Mouse (Mus musculus) Patski (cell line): ENCODE measurements around the gene Flii. TPM values are rescaled to one million over a fixed set of nuclear protein-coding genes. Genes with fewer than 3 reads are reported as not detected.

Source experiments
- ATAC-seq: fragments of 100-300 bp; one replicate; pipeline ENCODE4 v1.8.0; 2021
- CTCF ChIA-PET: fragments of 350-600 bp; sonication (Branson Sonifier 250); formaldehyde crosslinking; loops from one replicate; lab custom pipeline; 2022; ENCODE audit warnings: inconsistent platforms; lab: Charles Lee
- POLR2A ChIA-PET: fragments of 350-600 bp; sonication (Branson Sonifier 250); formaldehyde crosslinking; loops from one replicate; lab custom pipeline; 2022; ENCODE audit warnings: antibody characterized with exemption, inconsistent platforms; lab: Charles Lee
- DNase-seq: peaks from one replicate; pipeline ENCODE4 v3.0.0-alpha.2; 2011; ENCODE audit warnings: low read depth, low spot score
- H3K27me3 ChIP-seq: fragments of 371-371 bp; one replicate; pipeline ENCODE4 v1.5.1; 2021
- CTCF ChIP-seq: fragments of 100-300 bp; IDR thresholded peaks from one replicate; pipeline ENCODE4 v1.5.1; 2021
- in situ Hi-C: fragments of 300-500 bp; cut with MboI; formaldehyde crosslinking; loops from 3 replicates; pipeline ENCODE4 v1.11.1; 2018; ENCODE audit warnings: low pct_unique_long_range_greater_than_20kb, mixed read lengths
- polyA plus RNA-seq: library from polyadenylated mRNA; unstranded; gene quantifications from one replicate; pipeline ENCODE4 v1.2.3, GENCODE M21; 2021

Flii gene
- polyA plus RNA-seq, 1 experiment from 2014 or later, result 118 TPM

GRCm38 (mm10) chr11:60706696-60707480 lies 20.2 kb downstream of the Flii start:
- ChIA-PET POLR2A (interaction anchor here (1.5 kb wide), 1 partner anchor 20 kb away, joined by 5 read pairs; the partner anchor contains the start of gene Flii), CTCF (interaction anchor here (1.7 kb wide), 1 partner anchor 121 kb away, joined by 5 read pairs; no protein-coding TSS in a partner anchor)
- TF ChIP-seq CTCF, result no peak
- ATAC-seq, result no peak
- in situ Hi-C loops, result no loop called here
- H3K27me3 ChIP-seq, result no peaks in the 10 kb centered on the region
- no peak for DNase-seq

DNA sequence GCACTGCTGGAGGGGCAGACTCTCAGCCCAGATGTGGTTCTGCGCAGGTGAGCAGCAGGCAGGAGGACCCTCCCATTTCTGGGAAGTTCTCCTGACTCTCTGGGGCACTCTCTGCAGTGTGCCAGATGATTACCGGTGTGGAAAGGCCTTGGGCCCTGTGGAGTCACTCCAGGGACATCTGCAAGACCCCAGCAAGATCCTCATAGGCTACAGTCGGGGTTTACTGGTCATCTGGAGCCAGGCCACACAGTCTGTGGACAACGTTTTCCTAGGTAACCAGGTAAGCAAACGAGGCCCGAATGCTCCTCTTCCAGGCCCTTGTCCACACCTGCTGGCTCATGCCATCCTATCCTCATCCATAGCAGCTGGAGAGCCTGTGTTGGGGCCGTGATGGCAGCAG lies 21.0 kb downstream of the Flii start:
- no peak for ATAC-seq
- TF ChIP-seq CTCF, result no peak
- CTCF ChIA-PET, result interaction anchor here (1.7 kb wide), 1 partner anchor 122 kb away, joined by 5 read pairs; no protein-coding TSS in a partner anchor
- POLR2A ChIA-PET, result no interaction called here
- no peaks in the 10 kb centered on the region for H3K27me3 ChIP-seq
- in situ Hi-C loops, result no loop called here
- no peak for DNase-seq

- in situ Hi-C loops, result no loop called here
- H3K27me3 ChIP-seq, result no peaks in the 10 kb centered on the region
- ATAC-seq (no peak), DNase-seq (no peak)
- ChIA-PET CTCF (no interaction called here), POLR2A (interaction anchor here (1.6 kb wide), 1 partner anchor 22 kb away, joined by 6 read pairs; no protein-coding TSS in a partner anchor)
- no peak for TF ChIP-seq CTCF
These were observed 21.8 kb downstream of the Flii start for GRCm38 (mm10) chr11:60705255-60705654.

- TF ChIP-seq CTCF, result no peak
- ATAC-seq (no peak), DNase-seq (no peak)
- ChIA-PET POLR2A (interaction anchor here (0.8 to 1.6 kb wide), 2 partner anchors 15 to 23 kb away, joined by 3 to 6 read pairs; no protein-coding TSS in a partner anchor), CTCF (interaction anchor here (1.4 kb wide), 1 partner anchor 24 kb away, joined by 6 read pairs; the partner anchor contains the start of gene Mief2)
- in situ Hi-C loops, result no loop called here
- no peaks in the 10 kb centered on the region for H3K27me3 ChIP-seq
These were observed 22.8 kb downstream of the Flii start for GRCm38 (mm10) chr11:60704023-60704880.

DNA sequence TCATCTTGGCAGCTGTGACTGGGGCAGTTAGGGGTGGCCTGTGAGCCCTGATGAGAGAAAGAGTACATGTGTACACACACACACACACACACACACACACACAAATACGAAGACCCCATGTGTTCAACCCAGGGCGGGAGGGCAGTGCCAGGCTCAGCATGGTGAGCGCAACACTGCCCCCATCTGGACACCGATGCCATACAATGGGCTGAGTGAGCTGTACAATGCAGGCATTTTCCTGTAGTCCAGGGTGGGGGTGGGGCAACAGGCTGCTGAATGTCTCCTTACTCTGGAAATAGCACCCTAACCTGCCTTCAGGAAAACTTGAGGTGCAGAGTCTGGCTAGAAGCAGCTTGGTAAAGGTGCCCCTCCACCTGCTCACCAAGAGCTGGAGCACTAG lies 23.9 kb downstream of the Flii start:
- no peak for DNase-seq
- ATAC-seq, result no peak
- ChIA-PET POLR2A (interaction anchor here (0.6 kb wide), 1 partner anchor 173 kb away, joined by 3 read pairs; no protein-coding TSS in a partner anchor), CTCF (interaction anchor here (1.3 to 1.4 kb wide), 2 partner anchors 20 to 25 kb away, joined by 3 to 6 read pairs; partner anchors contain the start of gene Mief2)
- in situ Hi-C loops, result no loop called here
- no peaks in the 10 kb centered on the region for H3K27me3 ChIP-seq
- TF ChIP-seq CTCF, result no peak

DNA sequence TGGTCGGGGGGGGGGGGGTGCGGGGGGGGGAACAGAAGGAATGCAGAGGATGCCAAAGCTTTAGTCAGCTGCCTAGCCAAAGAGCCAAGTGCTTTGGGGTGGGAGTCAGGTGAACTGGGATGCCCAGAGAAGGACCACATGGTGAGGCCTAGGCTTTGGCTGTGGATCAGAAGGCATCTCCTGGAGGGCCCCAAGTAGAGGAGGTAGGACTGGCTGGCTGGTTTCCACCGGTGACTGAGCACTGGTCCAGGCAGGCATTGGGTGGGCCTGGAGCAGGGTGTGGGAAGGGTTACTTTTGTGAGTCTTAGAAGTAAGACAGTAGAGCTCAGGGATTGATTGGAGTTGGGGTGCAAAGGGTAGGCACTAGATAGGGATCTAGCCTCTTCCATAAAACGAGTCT lies 25.5 kb downstream of the Flii start:
- CTCF ChIA-PET, result interaction anchor here (1.7 kb wide), 1 partner anchor 26 kb away, joined by 7 read pairs; the partner anchor contains the start of genes Flii and Mief2
- TF ChIP-seq CTCF, result no peak
- in situ Hi-C loops, result no loop called here
- POLR2A ChIA-PET, result no interaction called here
- no peaks in the 10 kb centered on the region for H3K27me3 ChIP-seq
- DNase-seq (no peak), ATAC-seq (no peak)

- DNase-seq (no peak), ATAC-seq (no peak)
- ChIA-PET CTCF (interaction anchor here (1.7 kb wide), 1 partner anchor 27 kb away, joined by 7 read pairs; the partner anchor contains the start of genes Flii and Mief2), POLR2A (no interaction called here)
- TF ChIP-seq CTCF, result no peak
- in situ Hi-C loops, result no loop called here
- H3K27me3 ChIP-seq, result no peaks in the 10 kb centered on the region
These were observed 26.5 kb downstream of the Flii start for GRCm38 (mm10) chr11:60700320-60701185.

DNA sequence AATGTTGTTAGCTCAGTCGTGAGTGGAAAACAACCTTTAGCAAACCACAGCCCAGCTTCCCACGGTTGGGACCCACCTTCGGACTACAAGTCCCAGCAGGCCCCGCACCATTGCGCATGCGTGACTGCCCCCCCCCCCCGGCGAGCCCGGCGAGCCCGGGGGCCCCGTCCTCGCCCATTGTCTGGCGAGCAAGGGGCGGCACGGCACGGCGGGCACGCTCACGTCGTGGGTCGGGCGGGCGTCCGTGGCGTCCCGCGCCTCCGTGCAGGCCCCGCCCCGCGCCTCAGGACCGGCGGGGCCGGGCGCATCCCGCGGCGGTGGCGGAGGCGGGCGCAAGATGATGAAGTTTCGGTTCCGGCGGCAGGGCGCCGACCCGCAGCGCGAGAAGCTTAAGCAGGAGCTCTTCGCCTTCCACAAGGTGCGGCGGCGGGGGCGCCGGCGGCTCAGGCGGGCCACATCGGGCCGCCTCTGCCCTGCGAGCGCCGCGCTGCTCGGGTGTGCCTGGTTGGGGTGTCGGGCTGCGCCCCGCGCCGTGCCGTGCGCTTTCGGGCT lies 27.5 kb downstream of the Flii start, which contains the start of gene Llgl1:
TSS of gene Llgl1 (plus strand) at position 200 of the 552 bp plus-strand sequence.
- DNase-seq (no peak), ATAC-seq (peak; percentile 67)
- CTCF ChIA-PET, result interaction anchor here (1.8 kb wide), 1 partner anchor 28 kb away, joined by 5 read pairs; the partner anchor contains the start of gene Mief2
- POLR2A ChIA-PET, result interaction anchor here (0.6 to 1.2 kb wide), 4 partner anchors 8 to 162 kb away, joined by 3 read pairs; no protein-coding TSS in a partner anchor
- no peaks in the 10 kb centered on the region for H3K27me3 ChIP-seq
- TF ChIP-seq CTCF, result no peak
- in situ Hi-C loops, result loop anchor here (5.0 kb wide), 1 partner anchor 78 kb away; the partner anchor contains the start of genes Smcr8 and Top3a
